Mouse (Mus musculus) c-Kit-positive CD71-negative TER-119-negative erythroid progenitor cells, embryonic 14.5 days (primary cell): Measurements from ENCODE around the gene Nat8f4.
"Not testable (repeated sequence)": the region's sequence is repeated elsewhere in the genome, so short reads cannot be mapped to it uniquely, and the experiment has no call there.

Source experiments
- DNase-seq: peaks from one replicate; pipeline ENCODE4 v3.0.0-alpha.2; 2013; ENCODE audit warnings: low read depth

The Nat8f4 gene

GRCm38 (mm10) chr6:85898596-85899475 is 5.8 kb downstream of the Nat8f4 start:
- not testable (repeated sequence) for DNase-seq

GRCm38 (mm10) chr6:85895061-85895648 is 9.5 kb downstream of the Nat8f4 start:
- not testable (repeated sequence) for DNase-seq

DNA sequence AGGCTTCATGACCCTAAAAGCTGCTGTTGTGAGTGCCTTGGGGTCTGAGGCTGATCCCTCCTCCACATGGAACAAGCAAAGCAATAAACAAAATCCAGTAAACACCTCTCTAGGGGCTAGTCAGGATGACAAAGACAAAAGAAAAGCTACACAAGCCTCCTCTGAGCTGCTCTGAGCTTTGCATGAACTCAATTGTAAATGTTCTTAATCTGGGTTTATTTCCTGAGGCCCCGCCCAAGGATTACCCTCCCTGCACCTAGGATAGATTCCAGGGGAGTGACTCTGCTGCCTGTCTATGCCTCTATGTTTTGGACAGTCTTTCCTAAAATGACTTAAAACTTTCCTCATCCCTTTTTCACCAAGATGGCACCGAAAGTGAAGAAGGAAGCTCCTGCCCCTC is 15.7 kb downstream of the Nat8f4 start:
- DNase-seq, result no peak

- no peak for DNase-seq
Observed at GRCm38 (mm10) chr6:85884311-85884710, 20.4 kb downstream of the Nat8f4 start.

GRCm38 (mm10) chr6:85883246-85883645 is 21.4 kb downstream of the Nat8f4 start:
- DNase-seq, result not testable (repeated sequence)

DNA sequence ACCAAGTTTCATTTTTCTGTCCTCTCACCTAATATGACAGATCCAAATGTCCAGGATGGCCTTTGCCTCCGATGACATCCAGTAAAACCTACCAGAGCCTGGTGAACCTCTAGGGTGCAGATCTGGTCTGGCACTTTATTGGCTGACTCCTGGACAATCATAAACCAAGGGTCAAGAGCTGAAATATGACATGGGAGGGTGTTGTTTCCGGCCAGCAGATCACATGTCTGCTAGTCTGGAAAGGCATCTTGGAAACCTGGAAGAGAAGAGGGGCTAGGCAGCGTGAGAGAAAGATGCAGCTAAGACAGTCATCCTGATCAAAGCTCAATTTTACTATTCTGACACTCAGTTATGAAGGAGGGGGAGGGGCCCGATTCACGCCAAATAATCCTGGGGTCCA is 35.7 kb downstream of the Nat8f4 start, which contains the start of gene Nat8f2:
Gene Nat8f2 (minus strand): TSS at position 153 of the 400 bp plus-strand sequence.
- not testable (repeated sequence) for DNase-seq

DNA sequence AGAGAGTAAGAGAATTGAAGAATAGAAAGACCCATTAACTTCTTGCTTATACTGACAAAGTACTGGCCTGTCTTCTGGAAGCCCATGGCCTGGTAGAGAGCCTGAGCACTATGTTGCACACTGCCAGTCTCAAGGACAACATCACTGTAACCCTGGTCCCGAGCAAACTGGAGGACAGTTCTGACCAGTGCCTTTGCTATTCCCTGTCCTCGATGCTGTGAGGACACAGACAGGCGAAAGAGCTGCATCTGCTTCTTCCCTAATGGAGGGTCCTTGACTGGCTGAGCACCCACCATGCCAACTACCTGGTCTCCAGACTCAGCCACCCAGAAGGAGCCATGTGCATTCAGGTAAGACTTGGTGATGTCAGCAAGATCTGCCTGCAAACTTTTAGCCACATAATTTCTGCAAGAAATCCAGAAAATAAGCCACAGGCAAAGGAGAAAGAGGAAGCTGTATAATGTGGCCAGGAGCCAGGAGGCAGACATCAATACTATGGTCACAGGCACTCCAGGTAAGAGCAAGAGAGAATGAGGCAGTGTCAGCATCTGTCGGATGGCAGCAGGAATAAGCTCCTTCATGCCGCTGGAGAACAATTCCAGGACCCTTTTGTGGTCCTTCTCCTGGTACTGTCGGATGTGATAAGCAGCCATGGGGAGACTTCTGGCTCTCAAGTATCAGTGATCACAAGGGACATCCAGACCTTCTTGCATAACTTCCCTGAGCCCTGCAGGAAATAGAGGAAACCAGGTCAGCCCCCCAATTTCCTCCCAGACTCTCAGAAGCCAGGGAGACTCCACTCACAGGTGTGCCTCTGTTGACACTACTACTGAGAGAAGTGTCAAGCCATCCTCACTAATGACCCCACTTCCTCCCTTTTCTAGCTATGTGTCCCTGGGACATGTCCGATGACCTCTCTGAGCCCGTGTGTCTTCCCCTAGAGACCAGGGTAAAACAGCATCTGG is 36.7 kb downstream of the Nat8f4 start:
- no peak for DNase-seq

- DNase-seq, result not testable (repeated sequence)
Observed at GRCm38 (mm10) chr6:85866995-85867394, 37.7 kb downstream of the Nat8f4 start.

DNA sequence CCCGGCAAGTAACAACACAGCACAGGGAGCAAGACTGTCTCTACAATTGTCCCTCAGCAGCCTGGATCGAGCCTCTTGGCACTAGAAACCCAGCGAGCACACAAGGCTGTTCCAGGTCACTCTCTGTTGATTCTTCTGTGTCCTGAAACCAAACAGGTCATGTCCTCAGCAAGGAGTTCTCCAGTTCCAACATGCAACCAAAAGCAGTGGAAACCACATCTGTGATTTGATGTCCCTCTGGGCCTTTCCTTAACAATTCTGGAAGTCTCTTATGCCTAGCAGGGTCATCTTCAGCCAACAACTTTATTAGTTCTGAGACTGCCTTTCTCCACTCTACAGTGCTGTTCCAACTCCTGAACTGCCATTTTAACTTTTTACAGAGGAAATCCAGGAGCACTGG is 38.5 kb downstream of the Nat8f4 start:
- not testable (repeated sequence) for DNase-seq

DNA sequence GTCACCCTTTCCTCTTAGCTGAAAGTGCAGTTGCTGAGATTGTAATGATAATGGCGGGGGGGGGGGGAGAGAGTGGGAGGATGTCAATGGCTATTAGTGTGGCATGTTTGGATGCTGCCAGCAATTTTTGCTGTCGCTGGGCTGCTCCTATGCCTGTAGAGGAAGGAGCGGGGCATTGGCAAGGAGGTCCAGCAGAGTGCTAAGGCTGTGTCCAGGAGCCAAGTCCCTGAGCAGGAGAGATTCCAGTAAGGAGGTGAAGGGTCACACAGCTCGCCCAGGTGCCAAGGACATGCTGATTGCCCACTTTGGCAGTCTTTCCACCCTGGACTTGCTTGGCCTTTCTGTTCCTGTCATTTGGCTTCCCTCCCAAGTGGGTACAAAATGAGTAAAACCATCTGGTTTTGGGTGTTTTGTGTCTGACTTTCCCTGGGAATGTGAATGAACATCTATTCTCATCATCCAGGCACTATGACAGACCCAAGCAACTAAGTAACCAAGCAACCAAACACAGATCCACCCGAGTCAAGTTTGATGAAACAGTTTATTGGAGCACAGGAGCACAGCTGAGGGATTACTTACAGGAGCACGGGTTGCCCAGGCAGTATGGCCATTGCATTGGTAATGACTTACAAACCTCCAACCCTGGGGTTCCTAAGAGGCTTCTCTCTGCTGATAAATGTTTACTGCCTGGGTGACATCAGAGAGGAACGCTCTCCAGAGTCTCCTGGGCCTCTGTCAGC is 39.6 kb downstream of the Nat8f4 start:
- DNase-seq, result not testable (repeated sequence)

DNA sequence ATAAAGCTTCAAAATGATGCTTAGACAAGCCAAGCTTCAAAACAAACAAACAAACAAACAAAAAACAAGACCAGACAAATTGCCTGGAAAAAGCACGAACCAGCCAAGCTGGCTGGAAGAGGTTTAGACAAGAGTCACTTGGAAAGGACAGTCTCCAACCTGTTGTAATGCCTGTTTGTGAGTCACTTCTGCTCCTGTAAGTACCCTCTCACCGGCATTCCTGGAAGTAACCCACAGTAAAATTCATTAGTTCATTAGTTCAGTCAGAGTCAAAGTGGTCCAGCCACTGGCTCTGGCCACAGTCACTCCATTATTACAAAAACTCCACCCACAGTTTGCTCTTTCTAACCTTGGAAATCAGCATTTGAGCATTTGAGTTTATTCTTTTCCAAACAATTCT is 40.8 kb downstream of the Nat8f4 start:
- DNase-seq, result no peak

GRCm38 (mm10) chr6:85863136-85863535 is 41.5 kb downstream of the Nat8f4 start:
- DNase-seq, result no peak

- no peak for DNase-seq
Observed at GRCm38 (mm10) chr6:85862565-85862964, 42.1 kb downstream of the Nat8f4 start.

DNA sequence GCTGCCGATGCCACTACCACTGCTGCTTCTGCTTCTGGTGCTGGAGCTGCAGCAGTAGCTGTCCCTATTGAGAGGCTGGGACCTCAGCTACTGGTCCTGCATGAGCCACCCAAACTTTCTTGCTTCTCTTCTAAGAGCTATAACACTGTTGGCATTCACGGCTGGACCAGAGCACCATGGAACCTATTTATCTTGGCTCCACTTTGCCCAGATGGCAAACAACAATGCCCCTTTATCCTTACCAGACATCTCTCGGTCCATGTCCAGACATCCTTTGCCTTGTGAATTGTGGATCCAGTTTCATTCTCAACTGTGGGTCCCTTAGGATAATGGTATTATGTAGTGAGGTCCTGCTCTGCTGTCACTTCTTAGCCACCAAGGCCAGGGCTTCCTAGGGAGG is 43.4 kb downstream of the Nat8f4 start:
- no peak for DNase-seq

DNA sequence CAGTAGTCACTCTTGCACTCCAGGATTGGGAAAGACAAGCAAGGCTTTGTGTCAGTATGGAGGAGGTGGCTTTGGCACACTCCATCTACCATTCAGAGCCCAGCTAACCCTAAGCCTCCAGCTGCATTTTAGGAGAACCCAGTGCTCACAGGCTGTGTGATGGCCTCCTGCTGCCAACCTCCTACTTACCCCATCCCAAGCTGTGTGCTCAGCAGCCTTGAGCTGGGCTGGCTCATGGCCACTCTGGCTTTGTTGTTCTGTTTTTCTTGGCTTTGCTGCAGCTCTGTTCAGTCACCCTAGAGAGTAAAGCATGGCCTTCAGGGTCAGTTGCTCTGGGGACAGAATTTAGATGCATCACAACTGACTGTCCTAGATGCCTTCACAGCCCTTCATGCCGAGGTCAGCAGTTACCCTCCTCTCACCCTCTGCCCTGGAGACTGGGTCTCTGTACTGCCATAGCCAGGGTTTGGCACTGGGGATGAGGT is 48.4 kb downstream of the Nat8f4 start:
- DNase-seq, result no peak

GRCm38 (mm10) chr6:85853481-85853880 is 51.2 kb downstream of the Nat8f4 start:
- DNase-seq, result no peak

DNA sequence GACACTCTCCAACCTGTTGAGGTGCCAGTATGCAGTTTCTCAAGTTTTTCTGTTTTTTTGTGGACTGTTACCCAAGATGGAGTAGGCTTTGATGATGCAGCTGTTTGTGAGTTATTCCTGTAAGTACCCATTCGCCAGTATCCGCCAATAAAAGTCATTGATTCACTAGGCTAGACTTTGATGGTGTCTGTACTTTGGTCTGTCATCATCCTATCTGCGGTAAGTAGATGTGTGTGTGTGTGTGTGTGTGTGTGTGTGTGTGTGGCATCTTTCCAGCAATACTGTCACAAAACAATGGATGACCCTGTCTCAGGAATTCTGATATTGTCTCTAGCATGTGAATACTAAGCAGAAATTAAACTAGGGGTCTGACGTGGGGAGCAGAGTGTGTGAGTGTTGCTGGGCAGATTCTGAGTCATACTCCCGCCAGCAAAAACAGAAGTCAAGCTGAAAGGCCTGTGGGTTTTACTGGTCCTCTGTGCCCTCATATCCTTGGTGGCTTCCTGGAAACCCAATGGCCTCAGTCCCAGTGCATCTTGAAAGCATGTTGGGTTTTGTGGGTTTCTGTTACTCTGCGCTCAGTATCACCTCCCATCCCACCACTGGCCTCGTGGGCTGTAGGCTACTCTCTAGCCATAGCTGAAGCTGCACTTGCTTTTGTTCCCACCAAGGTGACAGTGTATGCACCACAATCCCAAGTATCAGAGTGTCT is 53.5 kb downstream of the Nat8f4 start:
- DNase-seq, result no peak

GRCm38 (mm10) chr6:85849240-85849639 is 55.4 kb downstream of the Nat8f4 start:
- no peak for DNase-seq
